Mouse (Mus musculus) midbrain, embryonic 16.5 days (tissue): ENCODE data around the gene Ivns1abp. TPM values are rescaled to one million over a fixed set of nuclear protein-coding genes. Genes with fewer than 3 reads are reported as not detected.
A peak's percentile ranks its signal among the peaks of the same experiment; 100 is the strongest.
"Not testable (repeated sequence)": the region's sequence is repeated elsewhere in the genome, so short reads cannot be mapped to it uniquely, and the experiment has no call there.

Experiments used
- ATAC-seq: fragments of 200-750 bp; cut with Nextera tagmentation; 2 replicates; pipeline ENCODE4 v1.8.0; 2017; ENCODE audit warnings: moderate TSS enrichment
- H3K27ac ChIP-seq: fragments of 300-500 bp; sonication (generic); 2 replicates; pipeline ENCODE4 v1.5.1; 2014; ENCODE audit warnings: mild to moderate bottlenecking, low read length, mixed read lengths
- H3K27me3 ChIP-seq: fragments of 300-500 bp; sonication (generic); 2 replicates; pipeline ENCODE4 v1.6.1; 2014; ENCODE audit warnings: low read depth, low read length, mixed read lengths; ENCODE audit not compliant: control insufficient read depth, insufficient read depth
- H3K36me3 ChIP-seq: fragments of 300-500 bp; sonication (generic); 2 replicates; pipeline ENCODE4 v1.6.1; 2014; ENCODE audit warnings: mild to moderate bottlenecking, low read length, moderate library complexity, mixed read lengths; ENCODE audit not compliant: control insufficient read depth, insufficient read depth
- H3K4me1 ChIP-seq: fragments of 300-500 bp; sonication (generic); 2 replicates; pipeline ENCODE4 v1.6.1; 2014; ENCODE audit warnings: mild to moderate bottlenecking, low read length, mixed read lengths; ENCODE audit not compliant: control insufficient read depth, insufficient read depth
- H3K4me2 ChIP-seq: fragments of 300-500 bp; sonication (generic); 2 replicates; pipeline ENCODE4 v1.6.1; 2014; ENCODE audit warnings: mild to moderate bottlenecking, low read length, mixed read lengths
- H3K4me3 ChIP-seq: fragments of 300-500 bp; sonication (generic); 2 replicates; pipeline ENCODE4 v1.5.1; 2014; ENCODE audit warnings: low read depth, mild to moderate bottlenecking, low read length, moderate library complexity, mixed read lengths
- H3K9ac ChIP-seq: fragments of 300-500 bp; sonication (generic); 2 replicates; pipeline ENCODE4 v1.6.1; 2014; ENCODE audit warnings: low read depth, low read length, mixed read lengths
- H3K9me3 ChIP-seq: fragments of 300-500 bp; sonication (generic); replicated peaks from 2 replicates; pipeline ENCODE4 v1.6.1; 2014; ENCODE audit warnings: mild to moderate bottlenecking, low read length, mixed read lengths; ENCODE audit not compliant: control insufficient read depth, poor library complexity, severe bottlenecking
- WGBS: fragments of 180-500 bp; shearing (Covaris S2); extraction: QIAGEN DNeasy Blood & Tissue Kit; methylation state at CpG from one replicate; pipeline ENCODE4 v1.1.7; 2014; 5-methylcytosine and 5-hydroxymethylcytosine counted together
- polyA plus RNA-seq: library from polyadenylated mRNA; unstranded; fragments of >200 nt; fragmentation: Nextera tagmentation; extraction: Ambion mirVana; gene quantifications from 2 replicates; pipeline ENCODE4 v1.2.1, GENCODE M21; 2015

Ivns1abp gene
- polyA plus RNA-seq, 1 experiment from 2014 or later = 260 TPM

- Histone ChIP-seq H3K9me3 (no peaks in the 10 kb centered on the region), H3K4me1 (peaks cover 36% of the 10 kb centered on the region), H3K4me3 (peak overlapping the region; percentile 71), H3K27ac (peak overlapping the region; percentile 94), H3K9ac (peak overlapping the region; percentile 88), H3K36me3 (0 out of 2 replicates have a peak, but pooled peaks cover 2% of the 10 kb centered on the region), H3K4me2 (peak overlapping the region; percentile 60), H3K27me3 (no peaks in the 10 kb centered on the region)
- peak; percentile 88 for ATAC-seq
- WGBS = under 1% methylated on average over 37 of the region's 55 CpGs
Observed at GRCm38 (mm10) chr1:151345109-151345862, 1.0 kb downstream of the Ivns1abp start.

GRCm38 (mm10) chr1:151345863-151346195 is 1.6 kb downstream of the Ivns1abp start:
- Histone ChIP-seq H3K9me3 (no peaks in the 10 kb centered on the region), H3K27ac (no peak overlapping the region), H3K36me3 (0 out of 2 replicates have a peak, but pooled peaks cover 2% of the 10 kb centered on the region), H3K4me3 (peak overlapping the region; percentile 71), H3K4me1 (peaks cover 36% of the 10 kb centered on the region), H3K9ac (0 out of 2 replicates have a peak overlapping the region, but pooled peaks have one; percentile 46), H3K27me3 (no peaks in the 10 kb centered on the region), H3K4me2 (peak overlapping the region; percentile 60)
- ATAC-seq = no peak

- Histone ChIP-seq H3K36me3 (peaks cover 5% of the 10 kb centered on the region; the same call in 1 of the 2 replicates), H3K4me2 (peak overlapping the region; percentile 60), H3K27me3 (no peaks in the 10 kb centered on the region), H3K4me1 (peaks cover 36% of the 10 kb centered on the region), H3K27ac (no peak overlapping the region), H3K9me3 (no peaks in the 10 kb centered on the region), H3K4me3 (peak overlapping the region; percentile 32), H3K9ac (peak overlapping the region; percentile 42; the same call in 1 of the 2 replicates)
- no peak for ATAC-seq
- WGBS = 35% methylated on average over 6 of the region's 6 CpGs
Observed at GRCm38 (mm10) chr1:151346681-151347127, 2.4 kb downstream of the Ivns1abp start.

- not testable (repeated sequence) for H3K27ac ChIP-seq, H3K27me3 ChIP-seq, H3K9me3 ChIP-seq, H3K4me3 ChIP-seq, H3K4me2 ChIP-seq, ATAC-seq, H3K9ac ChIP-seq
- Histone ChIP-seq H3K36me3 (peaks cover 16% of the 10 kb centered on the region), H3K4me1 (peaks cover 30% of the 10 kb centered on the region)
- WGBS = 83% methylated on average over 4 of the region's 4 CpGs
Observed at GRCm38 (mm10) chr1:151348293-151348692, 4.0 kb downstream of the Ivns1abp start.

GRCm38 (mm10) chr1:151352911-151353310 is 8.6 kb downstream of the Ivns1abp start:
- ATAC-seq = no peak
- no peak overlapping the region for H3K27ac ChIP-seq
- 94% methylated on average over 2 of the region's 2 CpGs for WGBS
- H3K27me3 ChIP-seq = no peaks in the 10 kb centered on the region
- peaks cover 35% of the 10 kb centered on the region for H3K36me3 ChIP-seq
- no peaks in the 10 kb centered on the region for H3K9me3 ChIP-seq
- no peak overlapping the region for H3K4me3 ChIP-seq
- no peak overlapping the region for H3K9ac ChIP-seq
- peaks cover 11% of the 10 kb centered on the region for H3K4me1 ChIP-seq
- H3K4me2 ChIP-seq = no peak overlapping the region

- Histone ChIP-seq H3K4me3 (no peak overlapping the region), H3K27ac (no peak overlapping the region), H3K27me3 (no peaks in the 10 kb centered on the region), H3K9ac (no peak overlapping the region), H3K36me3 (peaks cover 47% of the 10 kb centered on the region), H3K4me1 (no peaks in the 10 kb centered on the region), H3K4me2 (no peak overlapping the region), H3K9me3 (no peaks in the 10 kb centered on the region)
- 88% methylated on average over 5 of the region's 5 CpGs for WGBS
- no peak for ATAC-seq
Observed at GRCm38 (mm10) chr1:151355994-151356393, 11.7 kb downstream of the Ivns1abp start.

- ATAC-seq = no peak
- H3K9ac ChIP-seq = no peak overlapping the region
- 92% methylated on average over 3 of the region's 3 CpGs for WGBS
- peaks cover 43% of the 10 kb centered on the region for H3K36me3 ChIP-seq
- H3K4me1 ChIP-seq = no peaks in the 10 kb centered on the region
- no peak overlapping the region for H3K4me3 ChIP-seq
- H3K9me3 ChIP-seq = no peaks in the 10 kb centered on the region
- no peaks in the 10 kb centered on the region for H3K27me3 ChIP-seq
- H3K27ac ChIP-seq = no peak overlapping the region
- no peak overlapping the region for H3K4me2 ChIP-seq
Observed at GRCm38 (mm10) chr1:151359374-151359773, 15.1 kb downstream of the Ivns1abp start.

- ATAC-seq = no peak
Observed at GRCm38 (mm10) chr1:151366944-151367605, 22.8 kb downstream of the Ivns1abp start.

GRCm38 (mm10) chr1:151367721-151368324 is 23.5 kb downstream of the Ivns1abp start:
- 89% methylated on average over 5 of the region's 5 CpGs for WGBS
- Histone ChIP-seq H3K4me2 (no peak overlapping the region), H3K4me3 (no peak overlapping the region), H3K27ac (no peak overlapping the region), H3K36me3 (peaks cover 19% of the 10 kb centered on the region), H3K4me1 (no peaks in the 10 kb centered on the region), H3K9ac (no peak overlapping the region), H3K27me3 (no peaks in the 10 kb centered on the region), H3K9me3 (no peaks in the 10 kb centered on the region)
- ATAC-seq = no peak

More at GRCm38 (mm10) chr1:151366944-151367605, 22.8 kb downstream of the Ivns1abp start:
- 90% methylated on average over 8 of the region's 8 CpGs for WGBS
- Histone ChIP-seq H3K27ac (no peak overlapping the region), H3K4me1 (no peaks in the 10 kb centered on the region), H3K9me3 (no peaks in the 10 kb centered on the region), H3K4me2 (no peak overlapping the region), H3K27me3 (no peaks in the 10 kb centered on the region), H3K9ac (no peak overlapping the region), H3K36me3 (peaks cover 23% of the 10 kb centered on the region), H3K4me3 (no peak overlapping the region)
